Mouse (Mus musculus): Measurements from ENCODE around the gene Mok. TPM values are rescaled to one million over a fixed set of nuclear protein-coding genes. Genes with fewer than 3 reads are reported as not detected.
A peak's percentile ranks its signal among the peaks of the same experiment; 100 is the strongest.

Gene Mok
- polyA plus RNA-seq, 1 experiment from 2014 or later: 11.8 TPM

DNA sequence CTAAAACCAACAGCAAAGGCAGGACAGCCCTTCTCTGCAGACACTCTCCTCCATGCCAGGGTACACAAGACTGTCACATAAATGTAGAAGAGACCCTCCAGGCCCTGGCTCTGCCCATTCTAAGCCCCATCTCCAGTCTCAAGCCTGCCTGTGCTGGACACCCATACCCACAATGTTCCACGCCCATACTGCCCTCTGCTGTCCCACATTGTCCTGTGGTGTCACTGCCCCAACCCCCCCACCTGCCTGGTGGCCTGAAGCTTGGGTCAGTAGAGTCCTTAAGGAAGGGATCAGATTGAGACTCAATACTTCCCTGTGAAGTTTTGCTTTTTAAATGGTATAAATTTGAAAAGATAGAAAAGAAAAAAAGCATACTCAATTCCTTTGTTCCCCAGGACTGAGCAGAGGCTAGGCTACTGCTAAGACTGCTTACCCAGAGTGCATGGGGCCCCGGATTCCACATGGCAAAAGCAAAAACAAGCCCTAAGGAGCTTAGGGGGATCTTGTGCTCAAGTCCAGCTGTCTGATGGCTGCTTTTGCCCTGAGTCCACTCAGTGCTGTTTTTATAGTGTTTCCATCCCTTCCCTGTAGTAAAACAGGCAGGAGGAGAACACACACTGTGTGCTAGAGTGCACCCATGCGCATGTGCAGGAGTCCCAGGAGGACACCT is 34.3 kb downstream of the Mok start:
- H3K4me2 ChIP-seq: no peak overlapping the region
- no peak overlapping the region for H3K4me3 ChIP-seq (ENCODE audit: low read depth, low read length)
- whole genome bisulfite sequencing: 77% methylated on average over 3 of the region's 3 CpGs
- no peaks in the 10 kb centered on the region for H3K36me3 ChIP-seq (ENCODE audit: control insufficient read depth, insufficient read depth, low read length)
- H3K27me3 ChIP-seq (ENCODE audit: control insufficient read depth, insufficient read depth, low read length): no peaks in the 10 kb centered on the region
- H3K4me1 ChIP-seq (ENCODE audit: control insufficient read depth, insufficient read depth, low read length): peaks cover 11% of the 10 kb centered on the region
- DNase-seq (ENCODE audit: low spot score, missing footprints) (peak; percentile 80), ATAC-seq (ENCODE audit: low FRiP score) (no peak)
- H3K27ac ChIP-seq (ENCODE audit: low read depth, low read length): no peak overlapping the region
- H3K9ac ChIP-seq (ENCODE audit: low read length): no peak overlapping the region
- no peaks in the 10 kb centered on the region for H3K9me3 ChIP-seq (ENCODE audit: control insufficient read depth, low read length)

DNA sequence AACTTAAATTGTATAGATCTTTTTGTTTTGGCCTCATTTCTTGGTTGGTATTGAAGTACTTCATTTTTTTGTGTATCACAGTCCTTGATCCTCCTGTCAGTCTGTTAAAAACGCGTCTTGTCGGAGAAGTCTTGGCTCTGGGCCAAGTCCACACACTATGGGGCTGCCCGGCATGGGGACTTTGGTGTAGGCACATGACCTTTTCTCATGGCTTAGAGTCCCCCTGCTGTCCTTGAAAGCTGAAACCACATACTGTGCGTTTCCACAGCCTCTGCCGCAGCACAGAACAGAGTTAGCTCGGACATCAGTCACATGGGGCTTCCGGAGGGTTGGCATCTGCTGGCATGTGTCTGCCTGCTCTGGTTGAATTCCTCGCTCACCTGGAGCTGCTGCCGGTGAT is 36.5 kb downstream of the Mok start:
- DNase-seq (ENCODE audit: low spot score, missing footprints): peak; percentile 71
- ATAC-seq (ENCODE audit: low FRiP score): peak; percentile 62; the same call in 1 of the 2 replicates
- Histone ChIP-seq H3K4me1 (ENCODE audit: control insufficient read depth, insufficient read depth, low read length) (peaks cover 11% of the 10 kb centered on the region), H3K4me3 (ENCODE audit: low read depth, low read length) (no peak overlapping the region), H3K9me3 (ENCODE audit: control insufficient read depth, low read length) (no peaks in the 10 kb centered on the region), H3K36me3 (ENCODE audit: control insufficient read depth, insufficient read depth, low read length) (no peaks in the 10 kb centered on the region), H3K4me2 (no peak overlapping the region), H3K27ac (ENCODE audit: low read depth, low read length) (no peak overlapping the region), H3K27me3 (ENCODE audit: control insufficient read depth, insufficient read depth, low read length) (no peaks in the 10 kb centered on the region), H3K9ac (ENCODE audit: low read length) (no peak overlapping the region)
- 41% methylated on average over 10 of the region's 10 CpGs for WGBS

DNA sequence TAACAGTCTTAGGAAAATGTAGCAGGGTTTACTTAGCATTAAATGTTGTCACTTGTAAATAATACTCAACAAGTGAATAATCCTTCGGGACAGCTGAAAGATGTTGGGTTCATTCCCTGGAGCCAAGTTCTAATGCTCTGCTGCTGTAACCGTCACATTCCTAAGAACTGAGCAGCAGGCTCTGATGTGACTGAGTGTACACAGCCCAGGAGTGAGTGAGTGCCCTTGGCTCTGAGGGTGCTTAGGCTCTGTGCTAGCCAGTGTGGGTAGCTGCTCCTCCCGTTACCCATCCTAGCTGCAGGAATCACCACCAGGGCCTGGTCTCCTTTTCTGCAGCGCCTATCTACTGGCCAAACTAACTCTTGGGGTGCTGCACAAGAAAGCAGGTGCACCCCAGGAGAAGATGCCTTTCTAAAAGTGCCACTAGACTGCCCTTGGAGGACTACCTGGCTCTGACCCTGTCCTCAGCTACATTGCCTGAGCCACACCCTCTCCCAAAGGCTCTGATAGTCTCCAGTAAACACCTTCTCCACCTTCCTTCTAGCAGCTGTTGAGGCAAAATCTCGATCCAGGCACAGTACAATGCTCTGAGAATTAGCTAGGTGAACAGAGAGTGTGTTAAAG is 38.0 kb downstream of the Mok start:
- WGBS: 90% methylated on average over 5 of the region's 5 CpGs
- Histone ChIP-seq H3K4me1 (ENCODE audit: control insufficient read depth, insufficient read depth, low read length) (0 out of 2 replicates have a peak, but pooled peaks cover 4% of the 10 kb centered on the region), H3K9me3 (ENCODE audit: control insufficient read depth, low read length) (no peaks in the 10 kb centered on the region), H3K9ac (ENCODE audit: low read length) (no peak overlapping the region), H3K27me3 (ENCODE audit: control insufficient read depth, insufficient read depth, low read length) (no peaks in the 10 kb centered on the region), H3K4me2 (no peak overlapping the region), H3K36me3 (ENCODE audit: control insufficient read depth, insufficient read depth, low read length) (no peaks in the 10 kb centered on the region), H3K4me3 (ENCODE audit: low read depth, low read length) (no peak overlapping the region), H3K27ac (ENCODE audit: low read depth, low read length) (no peak overlapping the region)
- no peak for ATAC-seq (ENCODE audit: low FRiP score)
- peak; percentile 80 for DNase-seq (ENCODE audit: low spot score, missing footprints)

DNA sequence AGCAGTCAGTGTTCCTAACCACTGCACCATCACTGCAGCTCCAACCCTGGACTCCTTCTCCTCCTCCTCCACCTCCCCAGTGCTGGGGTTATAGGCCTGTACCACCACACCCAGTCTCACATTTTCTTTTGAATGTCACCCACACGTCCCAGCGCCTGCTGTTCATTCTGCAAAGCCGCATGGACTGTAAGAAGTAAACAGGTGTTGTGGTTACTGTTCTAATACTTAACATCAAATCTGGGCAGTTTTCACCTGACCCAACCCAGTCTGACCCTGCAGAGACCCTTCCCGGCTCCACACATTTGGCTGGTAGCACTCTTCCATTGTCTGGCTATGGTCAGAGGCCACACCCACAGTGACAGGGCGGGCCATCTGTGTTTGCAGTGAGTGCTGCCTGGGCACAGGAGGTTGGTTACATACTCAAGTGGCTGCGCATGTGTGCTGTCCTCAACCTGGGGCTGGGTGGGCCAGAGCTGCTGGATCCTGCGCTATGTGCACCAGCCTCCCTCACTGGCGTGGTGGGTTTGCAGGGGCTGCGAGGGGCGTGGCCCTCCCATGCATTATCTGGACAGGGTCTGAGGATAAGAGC is 38.8 kb downstream of the Mok start:
- Histone ChIP-seq H3K27me3 (ENCODE audit: control insufficient read depth, insufficient read depth, low read length) (no peaks in the 10 kb centered on the region), H3K36me3 (ENCODE audit: control insufficient read depth, insufficient read depth, low read length) (no peaks in the 10 kb centered on the region), H3K9ac (ENCODE audit: low read length) (no peak overlapping the region), H3K4me1 (ENCODE audit: control insufficient read depth, insufficient read depth, low read length) (0 out of 2 replicates have a peak, but pooled peaks cover 3% of the 10 kb centered on the region), H3K4me2 (no peak overlapping the region), H3K4me3 (ENCODE audit: low read depth, low read length) (no peak overlapping the region), H3K27ac (ENCODE audit: low read depth, low read length) (no peak overlapping the region), H3K9me3 (ENCODE audit: control insufficient read depth, low read length) (no peaks in the 10 kb centered on the region)
- WGBS: 85% methylated on average over 10 of the region's 10 CpGs
- ATAC-seq (ENCODE audit: low FRiP score) (no peak), DNase-seq (ENCODE audit: low spot score, missing footprints) (peak; percentile 73)

DNA sequence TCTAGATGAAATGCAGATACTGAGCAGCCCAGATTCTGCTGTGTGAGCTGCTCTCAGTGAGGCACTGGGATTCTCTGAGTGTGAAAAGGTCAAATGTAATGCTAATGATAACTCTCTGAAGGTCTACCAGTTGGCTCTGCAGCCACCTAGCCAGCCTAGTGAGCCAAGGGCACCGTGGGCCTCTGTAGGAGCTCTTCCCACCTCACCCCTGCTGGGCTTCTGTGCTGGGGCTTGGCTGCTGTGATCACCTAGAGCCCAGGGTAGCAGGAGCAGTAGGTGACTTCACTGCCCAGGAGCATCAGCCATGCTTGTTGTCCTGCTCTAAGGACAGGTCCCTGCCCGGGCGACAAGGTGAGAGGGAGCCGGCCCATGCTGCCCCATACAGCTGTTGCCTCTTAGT is 41.5 kb downstream of the Mok start:
- WGBS: 90% methylated on average over 4 of the region's 4 CpGs
- no peaks in the 10 kb centered on the region for H3K27me3 ChIP-seq (ENCODE audit: control insufficient read depth, insufficient read depth, low read length)

DNA sequence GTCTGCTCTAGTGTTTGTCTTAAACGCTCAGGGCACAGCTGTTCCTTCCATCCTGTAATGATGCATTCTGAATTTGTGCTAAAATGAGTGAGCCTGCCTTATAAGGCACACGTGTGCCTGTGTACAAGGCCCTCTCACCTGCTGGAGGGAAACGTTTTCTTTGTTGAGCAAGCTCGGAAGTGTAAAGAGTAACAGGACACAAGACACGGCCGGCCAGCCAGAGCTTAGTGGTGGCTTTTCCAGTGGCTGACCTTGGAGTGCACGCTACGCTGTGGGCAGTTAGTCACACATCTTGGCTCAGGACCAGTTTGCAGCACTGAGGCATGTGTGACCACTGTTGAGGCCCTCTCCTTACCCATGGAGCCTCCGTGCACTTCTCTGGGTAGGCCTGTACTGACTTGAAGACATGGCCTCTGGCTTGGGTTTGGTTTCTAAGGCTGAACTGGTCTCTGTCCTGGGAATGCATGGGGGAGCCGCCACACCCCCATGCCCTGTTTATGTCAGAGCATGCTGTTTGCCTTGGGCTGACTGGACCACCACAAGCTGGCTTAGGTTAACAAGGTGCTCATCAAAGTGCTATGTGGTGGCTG is 42.8 kb downstream of the Mok start:
- no peaks in the 10 kb centered on the region for H3K36me3 ChIP-seq (ENCODE audit: control insufficient read depth, insufficient read depth, low read length)
- ATAC-seq (ENCODE audit: low FRiP score): no peak
- no peaks in the 10 kb centered on the region for H3K27me3 ChIP-seq (ENCODE audit: control insufficient read depth, insufficient read depth, low read length)
- no peak overlapping the region for H3K4me3 ChIP-seq (ENCODE audit: low read depth, low read length)
- no peak overlapping the region for H3K27ac ChIP-seq (ENCODE audit: low read depth, low read length)
- H3K4me2 ChIP-seq: no peak overlapping the region
- no peak overlapping the region for H3K9ac ChIP-seq (ENCODE audit: low read length)
- DNase-seq (ENCODE audit: low spot score, missing footprints): no peak
- no peaks in the 10 kb centered on the region for H3K4me1 ChIP-seq (ENCODE audit: control insufficient read depth, insufficient read depth, low read length)
- H3K9me3 ChIP-seq (ENCODE audit: control insufficient read depth, low read length): no peaks in the 10 kb centered on the region
- WGBS: 89% methylated on average over 10 of the region's 10 CpGs

More for the DNA sequence above, 41.5 kb downstream of the Mok start:
- no peak overlapping the region for H3K4me3 ChIP-seq (ENCODE audit: low read depth, low read length)
- ATAC-seq (ENCODE audit: low FRiP score) (no peak), DNase-seq (ENCODE audit: low spot score, missing footprints) (no peak)
- H3K4me2 ChIP-seq: no peak overlapping the region
- H3K36me3 ChIP-seq (ENCODE audit: control insufficient read depth, insufficient read depth, low read length): no peaks in the 10 kb centered on the region
- 0 out of 2 replicates have a peak, but pooled peaks cover under 1% of the 10 kb centered on the region for H3K4me1 ChIP-seq (ENCODE audit: control insufficient read depth, insufficient read depth, low read length)
- no peak overlapping the region for H3K9ac ChIP-seq (ENCODE audit: low read length)
- no peak overlapping the region for H3K27ac ChIP-seq (ENCODE audit: low read depth, low read length)
- H3K9me3 ChIP-seq (ENCODE audit: control insufficient read depth, low read length): no peaks in the 10 kb centered on the region

DNA sequence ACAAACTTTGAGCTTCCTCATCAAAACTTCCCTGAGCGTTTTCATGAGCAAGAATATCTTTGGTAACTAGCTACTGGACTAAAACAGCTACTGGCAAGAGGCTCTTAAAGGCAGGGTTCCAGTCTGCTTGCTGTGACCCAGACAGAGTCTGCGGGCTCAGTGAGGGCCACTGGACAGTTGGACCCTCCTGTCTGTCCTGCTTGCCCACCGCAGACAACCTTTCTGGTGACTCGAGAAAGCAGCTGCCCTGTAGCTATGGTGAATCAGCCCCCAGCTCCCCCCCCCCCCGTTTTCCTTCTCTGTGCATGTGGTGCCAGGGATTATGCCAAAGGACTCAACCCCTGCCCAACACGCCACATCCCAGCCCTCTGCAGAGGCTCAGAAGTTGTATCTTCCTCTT is 43.5 kb downstream of the Mok start:
- H3K27me3 ChIP-seq (ENCODE audit: control insufficient read depth, insufficient read depth, low read length): no peaks in the 10 kb centered on the region
- H3K36me3 ChIP-seq (ENCODE audit: control insufficient read depth, insufficient read depth, low read length): no peaks in the 10 kb centered on the region
- ATAC-seq (ENCODE audit: low FRiP score) (no peak), DNase-seq (ENCODE audit: low spot score, missing footprints) (no peak)
- H3K9ac ChIP-seq (ENCODE audit: low read length): no peak overlapping the region
- no peak overlapping the region for H3K4me2 ChIP-seq
- H3K9me3 ChIP-seq (ENCODE audit: control insufficient read depth, low read length): no peaks in the 10 kb centered on the region
- WGBS: 85% methylated on average over 6 of the region's 6 CpGs
- no peaks in the 10 kb centered on the region for H3K4me1 ChIP-seq (ENCODE audit: control insufficient read depth, insufficient read depth, low read length)
- no peak overlapping the region for H3K27ac ChIP-seq (ENCODE audit: low read depth, low read length)
- H3K4me3 ChIP-seq (ENCODE audit: low read depth, low read length): no peak overlapping the region

DNA sequence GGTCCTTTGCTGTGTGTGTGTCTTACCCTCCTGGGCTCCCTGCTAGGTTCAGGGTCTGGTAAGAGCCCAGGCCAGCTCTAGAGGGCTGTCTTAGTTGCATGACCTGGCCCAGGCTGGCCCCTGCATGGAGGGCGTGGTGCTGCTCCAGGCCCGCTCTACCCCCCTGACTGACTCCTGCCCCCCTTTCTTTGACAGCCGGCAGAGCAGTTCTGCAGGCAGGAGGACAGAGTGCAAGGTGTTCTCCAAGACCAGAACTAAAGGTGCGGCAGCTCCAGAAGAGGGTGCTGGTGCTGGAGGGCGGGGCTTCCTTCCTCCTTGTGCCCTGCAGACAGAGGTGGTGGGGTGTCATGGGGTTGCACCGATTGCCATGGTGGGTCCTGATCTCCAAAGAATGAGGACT is 44.0 kb downstream of the Mok start:
- no peaks in the 10 kb centered on the region for H3K9me3 ChIP-seq (ENCODE audit: control insufficient read depth, low read length)
- no peaks in the 10 kb centered on the region for H3K36me3 ChIP-seq (ENCODE audit: control insufficient read depth, insufficient read depth, low read length)
- H3K4me1 ChIP-seq (ENCODE audit: control insufficient read depth, insufficient read depth, low read length): no peaks in the 10 kb centered on the region
- H3K4me2 ChIP-seq: no peak overlapping the region
- H3K27ac ChIP-seq (ENCODE audit: low read depth, low read length): no peak overlapping the region
- no peak overlapping the region for H3K4me3 ChIP-seq (ENCODE audit: low read depth, low read length)
- DNase-seq (ENCODE audit: low spot score, missing footprints) (no peak), ATAC-seq (ENCODE audit: low FRiP score) (no peak)
- no peaks in the 10 kb centered on the region for H3K27me3 ChIP-seq (ENCODE audit: control insufficient read depth, insufficient read depth, low read length)
- 86% methylated on average over 6 of the region's 6 CpGs for WGBS
- H3K9ac ChIP-seq (ENCODE audit: low read length): no peak overlapping the region

DNA sequence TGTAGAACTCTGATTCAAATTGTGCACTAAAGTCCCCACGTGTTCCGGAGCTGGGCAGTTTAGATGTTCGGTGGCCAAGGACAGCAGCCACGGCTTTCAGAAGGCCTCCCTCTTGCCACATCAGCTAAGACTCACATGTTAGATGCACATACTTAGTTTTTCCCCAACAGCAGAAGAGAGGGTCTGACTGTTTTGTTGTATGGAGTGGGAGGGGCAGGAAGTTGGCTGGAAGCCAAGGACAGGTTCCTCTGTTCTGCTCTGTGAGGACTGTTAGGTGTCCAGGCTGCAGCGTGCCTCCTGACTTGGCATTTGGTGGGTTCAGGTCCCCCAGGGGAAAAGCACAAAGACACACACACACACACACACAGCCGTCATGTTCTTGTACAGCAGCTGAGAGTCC is 45.7 kb downstream of the Mok start:
- H3K4me1 ChIP-seq (ENCODE audit: control insufficient read depth, insufficient read depth, low read length): no peaks in the 10 kb centered on the region
- H3K36me3 ChIP-seq (ENCODE audit: control insufficient read depth, insufficient read depth, low read length): no peaks in the 10 kb centered on the region
- ATAC-seq (ENCODE audit: low FRiP score) (no peak), DNase-seq (ENCODE audit: low spot score, missing footprints) (no peak)
- H3K4me3 ChIP-seq (ENCODE audit: low read depth, low read length): no peak overlapping the region
- 95% methylated on average over 6 of the region's 6 CpGs for WGBS
- H3K27me3 ChIP-seq (ENCODE audit: control insufficient read depth, insufficient read depth, low read length): no peaks in the 10 kb centered on the region
- no peak overlapping the region for H3K27ac ChIP-seq (ENCODE audit: low read depth, low read length)
- H3K4me2 ChIP-seq: no peak overlapping the region
- H3K9ac ChIP-seq (ENCODE audit: low read length): no peak overlapping the region
- no peaks in the 10 kb centered on the region for H3K9me3 ChIP-seq (ENCODE audit: control insufficient read depth, low read length)
